Mouse (Mus musculus) left cerebral cortex, postnatal 10 days (tissue): ENCODE results near the gene Rab27a. TPM values are rescaled to one million over a fixed set of nuclear protein-coding genes. Genes with fewer than 3 reads are reported as not detected.

Experiments
- DNase-seq, 2 experiments: peaks; one replicate each; pipeline ENCODE4 v3.0.0; 2021 to 2022; ENCODE audit warnings: low spot score in 2 of 2, mixed read lengths in 1 of 2; ENCODE audit errors: extremely low spot score in 1 of 2
- intact Hi-C: fragments of 180-260 bp; cut with DNase I; formaldehyde crosslinking; loops from one replicate; pipeline ENCODE4 v1.15.1; 2025
- total RNA-seq, 2 experiments: library from RNA; stranded (reverse); gene quantifications; 2 replicates each; pipeline ENCODE4 v1.2.3; 2021

Rab27a gene
- total RNA-seq, result 1 to 10 TPM; 5.5 to 7.1 TPM

DNA sequence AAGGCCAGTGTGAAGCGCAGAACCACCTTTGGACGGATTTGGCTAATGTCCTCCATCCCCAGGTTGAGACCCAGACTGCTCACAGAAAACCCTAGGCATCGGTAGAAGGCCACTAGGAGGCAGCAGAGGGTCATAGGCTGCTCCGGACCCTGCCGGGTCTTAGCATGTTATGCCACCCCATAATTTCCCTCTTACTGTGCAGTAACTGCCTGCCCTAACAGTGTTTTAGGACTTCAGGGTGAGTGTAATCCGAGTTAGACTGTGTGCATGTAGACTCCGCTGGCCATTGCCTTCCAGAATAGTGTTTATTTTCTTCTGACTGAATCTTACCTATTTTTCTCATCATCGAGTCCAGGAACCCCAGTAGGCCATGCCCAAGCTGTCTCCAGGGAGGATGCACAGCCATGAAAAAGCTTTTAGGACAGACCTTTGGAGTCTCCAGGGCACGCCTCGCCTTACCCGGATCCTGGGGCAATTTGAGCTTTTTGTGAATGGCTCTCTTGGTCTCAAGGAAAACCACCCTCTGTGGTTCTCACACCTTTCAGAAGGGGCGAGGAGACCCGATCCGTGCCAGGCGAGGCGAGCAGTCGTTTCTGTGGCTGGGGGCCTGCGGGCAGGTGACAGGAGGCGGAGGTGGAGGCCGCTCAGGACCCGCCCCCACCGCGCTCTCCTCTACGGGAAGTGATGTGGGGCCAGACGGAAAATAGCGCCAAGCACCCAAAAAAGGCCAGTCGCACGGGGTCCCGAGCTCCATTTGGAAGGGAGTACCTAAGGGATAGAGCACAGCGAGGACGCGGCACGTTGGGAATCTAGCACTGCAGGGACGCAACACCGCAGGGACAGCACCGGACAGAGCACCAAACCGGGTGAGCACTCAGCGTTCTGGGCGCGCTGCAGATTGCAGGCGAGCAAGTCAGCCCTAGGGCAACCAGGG lies at the start of gene Rab27a:
Gene Rab27a (plus strand): TSS at position 709 of the 934 bp plus-strand sequence.
- DNase-seq, result peak; percentile 75 to 87
- intact Hi-C loops, result loop anchor here (1.0 kb wide), 1 partner anchor 47 kb away; no protein-coding TSS in a partner anchor

DNA sequence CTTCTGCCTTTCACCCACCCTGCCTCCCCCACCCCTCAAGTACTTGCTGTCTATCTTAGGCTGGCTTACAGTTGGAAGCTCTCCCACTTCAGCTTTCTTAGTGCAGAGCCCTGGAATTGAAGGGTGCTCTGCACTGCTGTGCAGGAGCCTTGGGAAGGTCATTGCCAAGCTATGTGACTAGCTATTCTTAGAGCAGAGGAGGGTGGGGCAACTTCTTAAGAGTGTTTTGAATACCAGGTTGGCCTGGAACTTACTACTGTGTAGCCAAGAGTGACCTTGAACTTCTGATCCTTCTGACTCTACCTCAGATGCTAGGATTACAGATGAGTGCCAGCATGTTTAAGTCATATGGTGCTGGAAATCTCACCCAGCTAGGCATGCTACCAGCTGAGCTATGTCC lies 48.5 kb upstream of the Rab27a start:
- intact Hi-C loops, result no loop called here
- DNase-seq, result no peak

DNA sequence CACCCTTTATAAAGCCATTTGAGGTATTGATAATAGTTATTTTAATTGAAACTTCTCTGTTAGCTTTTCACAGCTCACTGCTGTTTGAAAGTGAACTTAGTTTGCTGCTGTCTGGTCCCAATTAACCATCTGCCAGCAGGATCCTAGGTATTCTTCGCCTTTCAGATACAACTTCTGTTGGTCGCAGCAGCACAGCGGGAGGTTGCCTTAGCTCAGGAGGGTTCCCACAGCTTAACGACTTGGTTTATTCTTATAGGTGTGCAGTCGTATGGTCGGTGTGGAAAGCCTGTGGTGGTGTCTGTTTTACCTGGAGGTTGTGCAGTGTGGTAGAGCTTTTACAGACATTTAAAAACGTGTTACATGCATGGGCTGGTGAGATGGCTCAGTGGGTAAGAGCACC lies 47.8 kb upstream of the Rab27a start:
- no peak for DNase-seq
- intact Hi-C loops, result no loop called here

DNA sequence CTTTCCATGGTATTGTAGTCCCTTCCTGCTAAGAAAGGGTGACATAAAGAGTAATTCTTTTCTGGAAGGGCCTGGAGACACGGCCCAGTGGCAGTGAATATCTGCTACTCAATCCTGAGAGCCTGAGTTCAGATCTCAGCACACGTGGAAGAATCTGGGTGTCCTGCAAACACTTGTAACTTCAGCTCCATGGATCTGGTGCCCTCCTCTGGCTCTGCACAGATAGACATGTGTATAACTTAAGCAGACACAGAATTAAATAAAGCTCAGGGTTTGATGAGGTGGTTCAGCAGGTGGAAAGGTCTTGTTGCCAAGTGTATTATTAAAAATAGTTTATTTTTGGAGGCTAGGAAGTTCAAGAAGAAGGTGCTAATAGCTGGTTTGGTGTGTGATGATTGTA lies 44.2 kb upstream of the Rab27a start:
- intact Hi-C loops, result no loop called here
- no peak for DNase-seq

DNA sequence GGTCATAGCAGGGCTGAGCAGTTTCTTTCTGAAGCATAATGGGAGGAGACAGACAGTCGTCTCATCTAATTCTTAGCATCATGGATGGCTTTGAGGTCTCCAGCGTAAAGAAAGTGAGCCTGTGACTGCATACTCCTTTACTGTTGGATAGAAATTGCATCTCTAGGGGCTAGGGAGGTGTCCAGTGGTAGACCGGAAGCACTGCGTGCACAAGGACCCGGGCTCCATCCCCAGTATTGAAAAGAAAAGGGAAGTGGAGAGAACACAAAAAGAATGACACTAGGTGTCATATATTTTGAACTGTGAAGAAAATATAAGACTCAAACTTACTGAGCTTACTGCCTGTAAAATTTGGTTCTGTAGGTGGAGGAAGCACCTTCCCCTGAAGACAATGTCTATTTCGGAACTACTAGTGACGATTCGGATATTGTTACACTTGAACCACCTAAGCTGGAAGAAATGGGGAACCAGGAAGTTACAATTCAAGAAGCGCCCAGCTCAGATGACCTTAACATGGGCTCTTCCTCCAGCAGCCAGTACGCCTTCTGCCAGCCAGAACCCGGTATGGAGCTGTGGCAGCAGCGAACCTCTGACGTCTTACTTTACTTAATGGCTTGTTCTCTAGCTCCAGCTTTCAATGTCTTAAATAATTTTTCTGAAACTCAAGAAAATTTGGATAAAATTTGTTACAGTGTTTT lies 43.2 kb upstream of the Rab27a start:
- intact Hi-C loops, result no loop called here
- no peak for DNase-seq

DNA sequence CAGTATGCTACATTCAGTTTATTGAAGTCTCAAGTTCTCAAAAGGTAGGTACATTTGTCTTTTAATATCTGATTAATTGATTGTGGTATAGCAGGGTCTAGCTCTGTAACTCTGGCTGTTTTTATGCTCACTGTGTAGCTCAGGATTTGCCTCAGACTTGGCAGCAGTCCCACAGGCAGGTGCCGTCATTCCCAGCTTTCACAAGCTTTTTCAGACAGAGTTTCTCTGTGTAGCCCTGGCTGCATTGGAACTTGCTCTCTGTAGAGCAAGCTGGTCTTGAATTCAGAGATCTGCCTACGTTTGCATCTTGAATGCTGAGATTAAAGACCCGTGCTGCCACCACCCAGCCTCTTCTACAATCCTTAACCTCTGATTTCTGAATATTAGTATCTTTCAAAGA lies 42.5 kb upstream of the Rab27a start:
- DNase-seq, result no peak

DNA sequence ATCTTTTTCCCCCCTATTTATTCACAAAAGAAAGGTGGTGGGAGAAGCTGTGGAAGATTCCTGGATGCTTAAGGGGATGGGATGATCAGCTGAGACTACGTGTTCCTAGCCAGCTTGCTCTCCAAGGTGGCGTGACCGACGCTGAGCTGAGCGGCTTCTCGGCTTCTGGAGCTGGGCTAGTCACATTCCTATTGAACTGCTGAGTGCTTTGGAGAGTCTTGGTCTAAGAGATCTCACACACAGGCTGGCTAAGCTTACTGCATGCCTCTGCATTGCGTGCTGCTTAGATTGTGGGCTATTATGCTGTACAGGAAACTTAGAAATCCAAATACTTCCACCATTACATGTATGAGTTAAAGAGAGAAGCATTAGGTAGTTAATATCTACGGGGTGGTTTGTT lies 40.6 kb upstream of the Rab27a start:
- intact Hi-C loops, result no loop called here
- DNase-seq, result no peak

More for the DNA sequence above, 42.5 kb upstream of the Rab27a start:
- intact Hi-C loops, result no loop called here

DNA sequence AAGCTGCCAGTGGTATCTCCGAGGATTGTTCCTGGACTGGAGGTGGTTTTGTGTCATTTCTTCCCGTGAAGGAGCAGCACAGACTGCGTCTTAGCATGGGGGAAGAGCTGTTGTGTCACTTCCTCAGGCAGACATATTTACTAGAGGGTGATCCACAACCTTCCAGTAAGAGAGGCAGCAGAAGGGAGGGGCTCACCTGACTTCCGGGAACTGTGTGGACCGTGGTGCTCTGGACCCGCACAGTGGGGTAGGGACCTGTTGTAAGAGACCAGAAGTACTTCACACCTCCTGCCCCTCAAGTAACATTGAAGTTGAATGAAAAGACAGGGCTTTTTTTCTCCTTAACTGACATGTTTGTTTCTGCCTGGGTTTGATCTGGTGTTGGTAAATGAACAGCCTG lies 39.5 kb upstream of the Rab27a start:
- DNase-seq, result no peak
- intact Hi-C loops, result no loop called here

DNA sequence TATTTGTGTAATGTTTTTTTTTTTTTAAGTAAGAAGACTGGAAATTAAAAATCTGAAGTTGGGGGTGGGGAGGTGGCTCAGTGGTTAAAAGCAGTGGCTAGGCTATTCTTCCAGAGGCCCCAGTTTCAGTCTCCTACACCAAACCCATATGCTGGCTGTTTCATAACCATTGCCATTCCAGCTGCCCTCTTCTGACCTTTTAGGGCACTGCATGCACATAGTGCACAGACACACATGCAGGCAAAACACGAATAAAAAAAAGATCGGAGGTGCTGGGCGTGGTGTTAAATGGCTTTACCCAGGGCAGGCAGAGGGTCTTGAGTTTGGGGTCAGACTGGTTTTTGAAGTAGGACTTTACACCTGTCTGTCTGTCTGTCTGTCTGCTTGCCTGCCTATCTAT lies 38.5 kb upstream of the Rab27a start:
- DNase-seq, result no peak
- intact Hi-C loops, result no loop called here

DNA sequence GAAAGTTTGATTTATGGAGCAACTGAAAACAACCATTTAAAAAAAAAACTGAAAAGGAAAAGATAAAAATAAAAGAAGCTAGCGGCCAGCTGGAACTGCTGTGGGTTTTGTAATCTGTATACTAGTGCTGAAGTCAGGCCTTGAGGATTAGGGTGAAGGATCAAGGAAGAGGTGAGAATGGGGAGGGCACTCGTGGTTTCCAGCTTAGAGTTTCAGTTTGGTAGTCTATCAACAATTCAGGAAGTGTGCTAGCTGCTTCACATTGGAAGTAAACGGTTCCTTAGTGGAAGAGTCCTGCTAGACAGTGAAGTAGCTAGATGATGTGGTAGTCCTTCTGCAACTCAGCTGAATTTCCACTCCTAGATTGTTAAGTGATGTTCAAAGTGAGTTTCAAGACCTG lies 36.3 kb upstream of the Rab27a start:
- DNase-seq, result no peak
- intact Hi-C loops, result no loop called here

DNA sequence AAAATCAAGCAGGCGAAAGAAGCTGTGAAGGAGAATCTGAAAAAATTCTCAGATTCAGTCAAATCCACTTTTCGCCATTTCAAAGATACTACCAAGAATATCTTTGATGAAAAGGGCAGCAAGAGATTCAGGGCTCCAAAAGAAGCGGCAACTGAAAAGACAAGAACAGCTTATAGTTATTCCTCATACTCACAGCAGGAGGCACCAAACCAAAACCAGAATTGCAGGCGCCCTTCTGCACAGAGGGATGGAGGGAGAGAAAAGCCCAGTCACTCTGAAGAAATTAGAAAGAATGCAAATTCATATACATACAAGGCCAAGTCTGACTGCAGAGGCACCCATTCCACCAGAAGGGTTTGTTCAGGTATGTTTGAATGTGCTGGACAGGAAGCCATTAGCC lies 32.0 kb upstream of the Rab27a start:
- intact Hi-C loops, result no loop called here
- no peak for DNase-seq

DNA sequence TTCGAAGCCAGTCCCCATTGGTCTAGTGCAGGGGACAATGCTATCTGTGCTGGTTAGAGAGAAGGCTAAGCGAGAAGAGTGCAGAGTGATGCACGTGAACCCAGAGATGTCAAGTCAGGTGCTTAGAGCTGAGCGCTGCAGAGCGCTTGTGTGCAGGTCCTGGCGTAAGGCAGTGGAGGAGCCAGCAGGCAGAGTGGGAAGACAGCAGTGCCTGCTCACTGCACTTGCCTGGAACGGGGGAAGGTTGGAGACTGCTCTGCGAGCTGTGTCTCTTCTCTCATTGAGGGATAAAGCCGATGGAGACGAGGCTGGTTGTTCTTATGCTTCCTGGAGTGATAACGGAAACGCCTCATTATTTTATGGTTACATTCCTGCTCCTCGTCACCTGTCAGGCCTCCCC lies 29.9 kb upstream of the Rab27a start:
- intact Hi-C loops, result no loop called here
- DNase-seq, result no peak

DNA sequence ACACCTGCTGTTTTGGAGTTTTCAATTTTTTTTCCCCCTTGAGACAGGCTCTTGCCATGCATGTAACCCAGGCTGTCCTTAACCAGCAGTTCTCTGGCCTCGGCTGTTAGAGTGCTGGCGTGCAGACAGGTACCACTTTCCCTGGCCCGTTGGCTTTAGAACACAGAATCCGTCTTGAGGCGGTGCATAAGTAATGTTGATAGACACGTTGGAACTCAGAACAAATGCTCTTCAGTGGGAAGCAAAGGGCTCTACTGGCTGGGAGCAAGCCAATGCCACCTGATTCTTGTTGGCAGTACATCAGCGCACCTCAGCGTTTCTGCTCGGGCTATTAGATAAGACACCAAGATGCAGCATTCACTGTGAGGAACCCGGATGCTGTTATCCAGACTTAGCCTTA lies 24.8 kb upstream of the Rab27a start:
- intact Hi-C loops, result no loop called here
- no peak for DNase-seq

DNA sequence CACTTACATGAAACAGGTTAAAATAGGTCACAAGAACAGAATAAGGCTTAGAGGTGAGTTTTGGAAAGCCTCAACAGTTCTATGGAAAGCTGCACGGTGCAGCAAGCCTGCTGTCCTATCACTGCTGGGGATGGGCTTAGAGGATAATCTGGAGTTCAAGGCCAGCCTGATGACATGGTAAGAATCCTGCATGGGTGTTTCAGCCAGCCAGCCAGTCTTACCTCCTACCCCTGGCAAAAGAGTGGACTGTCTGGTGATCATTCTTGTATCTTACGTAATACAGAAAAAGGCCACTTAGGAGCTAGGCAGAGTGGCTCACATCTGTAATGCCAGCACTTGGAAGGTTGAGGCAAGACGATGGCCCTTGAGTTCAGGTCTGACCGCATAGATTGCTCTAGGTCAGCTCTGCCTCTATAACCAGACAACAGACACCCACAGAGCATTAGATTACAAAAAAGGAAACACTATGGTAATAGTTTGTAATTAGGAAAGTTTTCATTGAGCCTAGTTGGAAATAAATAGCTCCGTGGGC lies 24.0 kb upstream of the Rab27a start:
- DNase-seq, result no peak
- intact Hi-C loops, result no loop called here

DNA sequence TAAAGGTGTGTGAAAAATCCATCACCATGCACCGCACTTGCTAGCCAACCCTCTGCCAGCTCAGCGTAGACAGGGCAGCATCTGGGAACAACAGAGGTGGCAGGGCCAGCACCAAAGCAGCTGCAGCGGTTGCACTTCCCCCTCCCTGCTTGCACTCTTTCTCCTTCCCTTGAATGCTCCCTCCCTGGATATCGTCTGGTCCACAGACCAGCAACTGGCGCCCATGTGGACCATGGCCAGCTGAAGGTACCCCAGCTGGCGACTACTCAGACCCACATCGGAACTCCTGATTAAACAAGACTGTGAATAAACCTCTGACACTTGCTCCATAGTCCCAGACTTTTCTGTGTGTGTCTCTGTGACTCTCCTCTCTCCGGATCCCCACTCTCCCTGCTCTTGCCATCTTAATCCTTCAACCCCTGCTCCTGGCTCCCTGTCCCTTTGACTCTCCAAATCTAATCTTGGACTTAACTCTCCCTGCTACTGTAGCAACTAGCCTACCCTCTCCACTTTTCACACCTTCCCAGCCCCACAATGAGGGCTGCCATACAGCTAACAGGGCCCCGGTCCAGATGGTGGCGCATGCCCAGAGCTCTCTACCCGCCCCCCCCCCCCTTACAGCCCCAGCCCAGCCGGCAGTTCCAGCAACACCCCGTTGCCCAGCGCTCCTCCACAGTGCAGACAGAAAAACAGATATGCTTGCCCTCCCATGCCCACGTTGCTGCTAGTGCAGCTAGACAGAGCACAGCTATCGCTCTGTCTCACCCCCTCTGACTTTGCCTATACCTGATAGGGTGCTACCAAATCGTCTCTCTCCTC lies 18.6 kb upstream of the Rab27a start:
- intact Hi-C loops, result no loop called here
- peak in 1 of 2 experiments; percentile 57 for DNase-seq

DNA sequence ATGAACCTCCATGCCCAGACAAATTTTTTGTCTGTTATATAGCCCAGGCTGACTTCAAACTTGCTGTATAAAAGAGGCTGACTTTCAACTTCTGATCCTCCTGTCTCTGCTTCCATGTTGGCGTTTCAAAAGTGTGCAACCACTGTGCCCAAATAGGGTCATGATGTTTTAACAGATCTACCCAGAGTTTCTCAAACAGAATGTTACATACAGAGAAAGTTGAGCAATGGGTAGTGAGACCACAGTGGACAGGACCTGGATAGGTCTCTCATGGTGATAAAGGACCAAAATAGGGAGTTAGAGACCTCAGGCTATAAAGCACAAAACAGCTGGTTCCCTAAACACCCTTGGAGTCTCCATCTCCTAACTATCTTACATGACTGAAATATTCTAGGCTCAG lies 14.2 kb upstream of the Rab27a start:
- DNase-seq, result no peak
- intact Hi-C loops, result no loop called here

DNA sequence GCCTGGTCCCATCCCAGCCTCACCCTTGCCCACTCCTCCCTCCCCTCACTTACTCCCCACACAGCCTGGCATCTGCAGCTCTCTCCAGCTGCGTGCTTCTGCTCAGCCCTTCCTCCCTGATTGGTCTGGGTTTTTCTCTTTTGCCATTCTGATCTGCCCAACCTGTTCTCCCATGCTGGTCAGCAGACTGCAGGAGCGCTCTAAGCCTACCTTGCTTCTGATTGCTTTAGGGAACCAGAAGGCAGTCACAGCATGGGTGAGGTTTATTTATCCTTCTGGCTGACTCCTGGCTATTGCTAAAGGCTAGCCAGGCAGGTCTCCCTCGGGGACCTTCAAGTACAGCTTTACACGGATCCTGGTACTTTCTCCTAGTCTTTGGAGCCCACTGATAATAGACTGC lies 13.2 kb upstream of the Rab27a start:
- DNase-seq, result no peak
- intact Hi-C loops, result no loop called here

DNA sequence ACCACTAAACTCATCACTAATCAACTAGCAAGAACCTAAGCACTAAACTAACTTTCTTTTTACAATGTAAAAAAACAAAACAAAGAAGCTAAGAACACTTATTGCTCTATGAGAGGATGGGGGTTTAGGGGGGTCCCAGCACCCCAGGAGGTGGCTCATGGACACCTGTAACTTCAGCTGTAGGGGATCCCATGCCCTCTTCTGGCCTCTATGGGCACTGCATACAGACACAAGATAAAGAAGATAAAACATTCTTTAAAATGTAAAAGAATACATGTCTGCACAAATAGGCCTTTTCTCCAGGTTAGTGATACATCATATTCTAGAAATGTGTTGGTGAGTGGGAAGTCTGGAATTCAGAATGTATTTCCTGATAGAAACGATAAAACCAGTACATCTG lies 11.2 kb upstream of the Rab27a start:
- no peak for DNase-seq

More for the DNA sequence above, 11.2 kb upstream of the Rab27a start:
- intact Hi-C loops, result no loop called here
